Mouse (Mus musculus) E14TG2a.4 (cell line): ENCODE results near the gene Tnfrsf9.

Experiments
- H3K27me3 ChIP-seq: 2 replicates; pipeline ENCODE4 v1.6.1; 2014; ENCODE audit warnings: low read length, control low read depth; ENCODE audit not compliant: insufficient read depth
- H3K36me3 ChIP-seq: 2 replicates; pipeline ENCODE4 v1.6.1; 2014; ENCODE audit warnings: low read length, control low read depth; ENCODE audit not compliant: insufficient read depth
- H3K4me1 ChIP-seq: replicated peaks from 2 replicates; pipeline ENCODE4 v1.6.1; 2014; ENCODE audit warnings: low read depth, low read length, control low read depth
- H3K4me3 ChIP-seq: replicated peaks from 2 replicates; pipeline ENCODE4 v1.5.1; 2014; ENCODE audit warnings: mild to moderate bottlenecking, low read length
- H3K9me3 ChIP-seq: 2 replicates; pipeline ENCODE4 v1.6.1; 2014; ENCODE audit warnings: low read length, control low read depth
- CTCF ChIP-seq: conservative IDR thresholded peaks from 2 replicates; pipeline ENCODE4 v1.5.1; 2014; ENCODE audit warnings: low read length
- NANOG ChIP-seq: IDR thresholded peaks from 2 replicates; pipeline ENCODE4 v1.6.1; 2014; ENCODE audit warnings: borderline replicate concordance, low read length, mixed read lengths
- POU5F1 ChIP-seq: IDR thresholded peaks from 2 replicates; pipeline ENCODE4 v1.6.1; 2014; ENCODE audit warnings: low read length, borderline replicate concordance

Tnfrsf9 gene

DNA sequence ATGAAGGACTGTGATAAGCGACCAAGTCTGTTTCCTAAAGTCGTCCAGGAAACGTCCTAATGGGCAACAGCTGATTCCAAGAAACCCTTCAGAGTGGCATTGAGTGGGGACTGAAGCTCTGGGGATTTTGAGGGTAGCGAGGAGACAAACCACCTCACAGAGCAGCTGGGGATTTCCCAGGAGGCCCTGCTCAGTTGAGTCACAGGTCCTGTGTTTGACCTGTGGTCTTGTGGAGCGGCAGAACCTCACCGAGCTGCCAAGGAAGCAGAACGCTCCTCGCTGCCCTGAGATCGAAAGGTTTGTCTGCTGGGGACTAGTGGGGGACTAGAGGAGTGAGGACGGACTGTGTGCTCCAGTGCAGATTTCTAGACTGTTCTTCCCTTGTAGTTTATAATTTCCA, 13.4 kb downstream of the Tnfrsf9 start:
- H3K4me1 ChIP-seq, result peaks cover 10% of the 10 kb centered on the region; the same call in 1 of the 2 replicates
- no peaks in the 10 kb centered on the region for H3K36me3 ChIP-seq
- no peak overlapping the region for H3K4me3 ChIP-seq
- TF ChIP-seq CTCF, result no peak
- TF ChIP-seq POU5F1, result no peak
- TF ChIP-seq NANOG, result no peak
- no peaks in the 10 kb centered on the region for H3K9me3 ChIP-seq
- peaks cover 10% of the 10 kb centered on the region; the same call in 1 of the 2 replicates for H3K27me3 ChIP-seq

- Histone ChIP-seq H3K4me1 (peaks cover 15% of the 10 kb centered on the region), H3K9me3 (no peaks in the 10 kb centered on the region), H3K4me3 (no peak overlapping the region), H3K36me3 (no peaks in the 10 kb centered on the region), H3K27me3 (peaks cover 41% of the 10 kb centered on the region)
- no peak for TF ChIP-seq POU5F1
Measured at GRCm38 (mm10) chr4:150933503-150933902, 19.1 kb downstream of the Tnfrsf9 start.

DNA sequence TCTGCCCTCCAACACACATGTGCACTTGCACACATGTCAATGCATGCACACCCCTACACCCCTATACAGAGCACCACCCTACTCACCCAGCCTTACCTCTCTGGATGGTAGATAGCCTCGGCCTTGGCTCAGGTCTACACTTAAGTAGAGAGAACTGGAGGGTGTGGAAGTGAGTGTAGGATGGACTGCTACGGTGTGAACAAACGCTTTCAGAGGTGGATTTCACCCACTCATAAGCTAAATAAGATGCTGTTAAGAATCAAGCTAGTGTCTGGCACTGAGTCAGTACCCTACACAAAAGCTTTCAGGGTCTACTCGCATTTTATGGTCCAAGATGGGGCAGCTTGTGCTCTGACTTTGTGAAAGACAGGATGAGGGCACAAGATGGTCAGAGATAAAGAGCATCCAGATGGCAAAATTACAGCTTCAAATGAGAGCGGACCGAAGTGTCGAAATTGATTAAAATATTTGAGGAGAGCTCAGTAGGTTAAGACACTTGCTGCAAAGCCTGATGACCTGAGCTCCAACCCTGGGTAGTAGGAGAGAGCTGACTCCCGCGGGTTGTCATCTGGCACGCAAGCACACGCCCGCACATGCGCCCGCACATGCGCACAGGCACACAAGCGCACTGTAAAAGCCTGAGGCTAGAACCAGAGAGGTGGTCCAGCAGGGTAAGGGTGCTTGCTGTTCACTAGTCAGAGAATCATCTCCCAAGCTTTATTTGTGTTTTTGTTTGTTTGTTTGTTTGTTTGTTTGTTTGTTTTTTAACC, 23.1 kb downstream of the Tnfrsf9 start:
- peaks cover 30% of the 10 kb centered on the region for H3K4me1 ChIP-seq
- TF ChIP-seq CTCF, result no peak
- no peak for TF ChIP-seq POU5F1
- no peak for TF ChIP-seq NANOG
- no peak overlapping the region; the same call in 1 of the 2 replicates for H3K4me3 ChIP-seq
- peaks cover 46% of the 10 kb centered on the region for H3K27me3 ChIP-seq
- H3K36me3 ChIP-seq, result no peaks in the 10 kb centered on the region
- no peaks in the 10 kb centered on the region for H3K9me3 ChIP-seq

DNA sequence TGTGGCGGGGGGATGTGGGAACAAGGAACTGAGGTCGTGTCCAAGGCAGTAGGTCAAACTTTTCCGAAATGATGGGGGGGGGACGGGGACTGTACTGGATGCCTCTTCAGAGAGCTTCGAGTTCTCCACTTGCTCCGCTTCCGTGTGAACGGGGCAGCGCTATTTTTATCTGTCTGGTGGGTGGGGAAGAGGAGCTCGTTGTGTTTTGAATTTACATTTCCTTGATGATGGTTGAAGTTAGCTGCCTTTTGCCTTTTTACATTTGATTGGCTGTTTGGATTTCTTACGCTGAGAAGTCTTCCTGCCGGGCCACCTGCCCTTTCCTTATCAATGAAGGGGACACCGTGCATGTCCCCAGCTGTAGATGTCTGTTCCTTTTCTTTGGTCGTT, 23.7 kb downstream of the Tnfrsf9 start:
- TF ChIP-seq NANOG (no peak), CTCF (no peak), POU5F1 (no peak)
- H3K4me3 ChIP-seq, result no peak overlapping the region; the same call in 1 of the 2 replicates
- H3K4me1 ChIP-seq, result peaks cover 36% of the 10 kb centered on the region
- no peaks in the 10 kb centered on the region for H3K36me3 ChIP-seq
- peaks cover 44% of the 10 kb centered on the region for H3K27me3 ChIP-seq
- no peaks in the 10 kb centered on the region for H3K9me3 ChIP-seq

DNA sequence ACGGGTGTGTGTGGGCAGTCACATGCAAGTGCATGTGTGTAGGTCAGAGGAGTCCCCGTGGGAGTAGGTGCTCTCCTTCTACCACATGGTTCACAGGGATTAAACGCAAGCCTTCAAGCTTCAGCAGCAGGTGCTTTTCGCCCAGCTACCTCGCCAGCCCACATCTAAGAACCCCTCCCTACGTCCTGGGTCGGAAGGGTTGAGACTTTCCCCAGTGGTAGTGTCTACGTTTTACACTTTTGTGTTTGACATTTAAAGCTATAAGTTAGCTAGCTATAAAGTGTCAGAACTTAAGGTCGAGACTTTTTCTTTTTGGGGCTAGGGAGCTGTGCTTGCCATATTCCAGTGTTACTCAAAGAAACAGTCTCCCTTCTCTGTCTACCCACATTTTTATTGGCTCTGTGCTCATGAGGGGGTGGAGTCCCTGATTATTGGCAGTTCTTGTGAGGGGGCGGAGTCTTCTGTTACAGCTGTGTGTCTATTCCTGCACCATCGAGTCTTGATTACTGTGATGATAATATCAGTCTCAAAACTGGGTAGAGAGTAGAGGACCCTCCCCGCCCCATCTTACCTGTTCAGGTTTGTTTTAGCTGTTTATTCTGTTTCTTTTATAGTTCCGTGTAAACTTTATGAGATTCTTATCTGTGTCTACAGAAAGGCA, 25.8 kb downstream of the Tnfrsf9 start:
- Histone ChIP-seq H3K27me3 (peaks cover 35% of the 10 kb centered on the region), H3K4me1 (peaks cover 36% of the 10 kb centered on the region), H3K4me3 (0 out of 2 replicates have a peak overlapping the region, but pooled peaks have one; percentile 11), H3K36me3 (no peaks in the 10 kb centered on the region), H3K9me3 (no peaks in the 10 kb centered on the region)
- no peak for TF ChIP-seq NANOG
- no peak for TF ChIP-seq CTCF
- TF ChIP-seq POU5F1, result no peak

DNA sequence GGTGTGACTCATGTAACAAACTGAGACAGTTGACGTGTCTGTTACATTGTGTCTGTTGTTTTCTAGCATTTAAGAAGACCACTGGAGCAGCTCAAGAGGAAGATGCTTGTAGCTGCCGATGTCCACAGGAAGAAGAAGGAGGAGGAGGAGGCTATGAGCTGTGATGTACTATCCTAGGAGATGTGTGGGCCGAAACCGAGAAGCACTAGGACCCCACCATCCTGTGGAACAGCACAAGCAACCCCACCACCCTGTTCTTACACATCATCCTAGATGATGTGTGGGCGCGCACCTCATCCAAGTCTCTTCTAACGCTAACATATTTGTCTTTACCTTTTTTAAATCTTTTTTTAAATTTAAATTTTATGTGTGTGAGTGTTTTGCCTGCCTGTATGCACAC, 30.3 kb downstream of the Tnfrsf9 start:
- no peaks in the 10 kb centered on the region for H3K36me3 ChIP-seq
- H3K4me1 ChIP-seq, result peaks cover 23% of the 10 kb centered on the region
- TF ChIP-seq CTCF, result no peak
- no peak for TF ChIP-seq NANOG
- no peak for TF ChIP-seq POU5F1
- H3K27me3 ChIP-seq, result peaks cover 8% of the 10 kb centered on the region; the same call in 1 of the 2 replicates
- no peak overlapping the region for H3K4me3 ChIP-seq
- no peaks in the 10 kb centered on the region for H3K9me3 ChIP-seq

DNA sequence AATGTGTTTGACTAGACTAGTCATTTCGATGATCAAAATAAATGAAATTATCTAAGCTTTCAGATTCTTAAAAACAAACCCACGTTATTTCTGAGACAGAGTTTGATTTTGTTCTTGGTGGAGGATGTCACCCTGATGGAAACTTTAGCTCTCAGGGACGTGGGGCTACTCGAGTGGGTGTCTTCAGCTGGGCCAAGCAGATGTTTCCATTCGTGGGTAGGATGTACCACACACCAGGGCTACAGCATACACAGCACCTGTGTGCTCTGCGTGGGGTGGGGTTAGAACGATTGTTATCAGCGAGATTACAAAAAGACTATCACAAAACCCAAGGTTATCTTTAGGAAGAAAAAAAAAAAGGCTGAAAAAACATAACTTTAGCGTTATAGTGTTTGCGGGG, 36.6 kb downstream of the Tnfrsf9 start:
- Histone ChIP-seq H3K4me3 (no peak overlapping the region), H3K9me3 (no peaks in the 10 kb centered on the region), H3K4me1 (peaks cover 18% of the 10 kb centered on the region), H3K36me3 (no peaks in the 10 kb centered on the region), H3K27me3 (peaks cover 26% of the 10 kb centered on the region)
- TF ChIP-seq POU5F1 (no peak), CTCF (no peak), NANOG (no peak)

DNA sequence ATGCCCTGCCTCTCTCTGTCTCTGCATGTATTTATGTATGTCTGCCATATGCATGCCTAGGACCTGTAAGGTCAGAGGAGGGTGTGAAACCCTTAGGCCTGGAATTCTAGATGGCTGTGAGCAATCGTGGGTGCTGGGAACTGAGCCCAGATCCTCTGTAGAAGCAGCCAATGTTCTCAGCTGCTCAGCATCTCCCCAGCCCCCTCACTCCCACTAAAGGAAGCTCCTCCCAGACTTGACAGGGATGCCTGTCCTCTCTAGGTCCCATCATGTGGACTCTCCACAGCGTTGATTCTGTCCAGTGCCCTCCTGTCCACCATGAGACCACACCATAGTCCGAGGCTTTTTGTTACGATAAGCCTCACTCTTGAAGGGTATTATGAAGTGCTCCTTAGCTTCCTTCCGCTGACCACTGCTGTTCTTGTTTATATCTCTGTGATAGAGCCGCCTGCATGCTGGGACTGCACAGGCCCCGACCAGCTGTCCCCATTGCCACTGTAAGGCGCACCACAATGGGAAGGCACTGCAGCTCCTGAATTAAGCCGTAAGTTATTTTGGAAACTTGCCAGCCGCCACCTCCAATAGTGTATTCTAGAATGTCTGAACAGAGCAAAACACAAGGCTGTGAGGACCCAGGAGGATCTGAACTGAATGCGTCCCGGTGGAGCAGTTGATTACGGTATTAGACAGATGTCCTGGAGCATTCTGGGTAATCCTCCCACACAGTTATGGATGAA, 42.2 kb downstream of the Tnfrsf9 start:
- Histone ChIP-seq H3K4me3 (peak overlapping the region; percentile 32), H3K27me3 (peaks cover 18% of the 10 kb centered on the region), H3K36me3 (no peaks in the 10 kb centered on the region), H3K9me3 (no peaks in the 10 kb centered on the region), H3K4me1 (peaks cover 22% of the 10 kb centered on the region)
- TF ChIP-seq POU5F1 (no peak), NANOG (no peak), CTCF (no peak)

GRCm38 (mm10) chr4:150957106-150957458, 42.7 kb downstream of the Tnfrsf9 start:
- peak overlapping the region; percentile 32; the same call in 1 of the 2 replicates for H3K4me3 ChIP-seq
- no peaks in the 10 kb centered on the region for H3K36me3 ChIP-seq
- H3K9me3 ChIP-seq, result no peaks in the 10 kb centered on the region
- TF ChIP-seq CTCF (no peak), POU5F1 (no peak), NANOG (no peak)
- peaks cover 19% of the 10 kb centered on the region for H3K4me1 ChIP-seq
- H3K27me3 ChIP-seq, result peaks cover 15% of the 10 kb centered on the region
